Mouse (Mus musculus) mouse trophoblast stem cell (cell line): ENCODE measurements around the gene Tnf.

Experiments used
- in situ Hi-C, 2 experiments: fragments of 300-500 bp; cut with MseI, MboI; formaldehyde crosslinking; loops; 2 replicates in 1 of 2; 3 replicates in 1 of 2; pipeline ENCODE4 v1.15.1; 2025

The Tnf gene

GRCm38 (mm10) chr17:35200398-35200797 is 1.4 kb downstream of the Tnf start:
- in situ Hi-C loops: no loop called here

- in situ Hi-C loops: no loop called here
These were observed 2.9 kb downstream of the Tnf start for GRCm38 (mm10) chr17:35198946-35199345.

- in situ Hi-C loops: no loop called here
These were observed 3.8 kb downstream of the Tnf start for GRCm38 (mm10) chr17:35198029-35198428.

GRCm38 (mm10) chr17:35197126-35197525 is 4.7 kb downstream of the Tnf start:
- in situ Hi-C loops: no loop called here

GRCm38 (mm10) chr17:35196321-35196641 is 5.5 kb downstream of the Tnf start:
- in situ Hi-C loops: no loop called here

- in situ Hi-C loops: no loop called here
These were observed 6.0 kb downstream of the Tnf start for GRCm38 (mm10) chr17:35195631-35196320.

DNA sequence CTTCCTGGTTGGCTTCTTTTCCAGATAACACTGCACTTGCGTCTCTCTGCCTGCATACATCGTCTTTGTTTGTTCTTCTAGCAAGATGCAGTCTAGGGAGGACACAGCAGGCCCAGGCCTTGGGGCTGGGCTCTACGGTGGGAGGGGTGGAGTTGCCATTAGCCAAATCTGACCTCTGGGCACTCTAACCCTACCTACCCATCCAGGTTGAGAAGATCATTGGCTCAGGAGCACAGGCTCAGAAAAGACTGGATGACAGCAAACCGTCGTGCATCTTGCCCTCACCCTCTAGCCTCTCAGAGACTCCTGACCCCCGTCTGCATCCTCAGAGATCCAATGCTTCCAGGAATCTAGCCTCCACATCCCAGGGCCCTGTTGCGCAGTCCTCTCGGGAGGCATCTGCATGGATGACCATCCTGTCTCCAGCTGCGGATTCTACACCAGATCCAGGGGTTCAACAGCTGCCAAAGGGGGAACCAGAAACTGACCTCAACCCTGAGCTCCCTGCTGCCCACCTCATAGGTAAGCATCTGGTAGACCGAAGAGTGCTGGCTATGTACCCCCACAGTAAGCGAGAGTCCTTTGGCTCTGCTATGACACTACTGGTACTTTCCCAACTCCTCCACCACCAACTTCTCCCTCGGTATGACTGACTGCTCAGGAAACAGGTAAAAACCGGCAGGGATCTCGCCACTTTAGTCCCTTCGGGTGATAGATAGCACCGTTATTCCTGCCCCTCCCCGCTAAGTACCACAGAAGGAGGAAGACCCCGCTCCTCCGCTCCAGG is 6.8 kb downstream of the Tnf start:
- in situ Hi-C loops: no loop called here

DNA sequence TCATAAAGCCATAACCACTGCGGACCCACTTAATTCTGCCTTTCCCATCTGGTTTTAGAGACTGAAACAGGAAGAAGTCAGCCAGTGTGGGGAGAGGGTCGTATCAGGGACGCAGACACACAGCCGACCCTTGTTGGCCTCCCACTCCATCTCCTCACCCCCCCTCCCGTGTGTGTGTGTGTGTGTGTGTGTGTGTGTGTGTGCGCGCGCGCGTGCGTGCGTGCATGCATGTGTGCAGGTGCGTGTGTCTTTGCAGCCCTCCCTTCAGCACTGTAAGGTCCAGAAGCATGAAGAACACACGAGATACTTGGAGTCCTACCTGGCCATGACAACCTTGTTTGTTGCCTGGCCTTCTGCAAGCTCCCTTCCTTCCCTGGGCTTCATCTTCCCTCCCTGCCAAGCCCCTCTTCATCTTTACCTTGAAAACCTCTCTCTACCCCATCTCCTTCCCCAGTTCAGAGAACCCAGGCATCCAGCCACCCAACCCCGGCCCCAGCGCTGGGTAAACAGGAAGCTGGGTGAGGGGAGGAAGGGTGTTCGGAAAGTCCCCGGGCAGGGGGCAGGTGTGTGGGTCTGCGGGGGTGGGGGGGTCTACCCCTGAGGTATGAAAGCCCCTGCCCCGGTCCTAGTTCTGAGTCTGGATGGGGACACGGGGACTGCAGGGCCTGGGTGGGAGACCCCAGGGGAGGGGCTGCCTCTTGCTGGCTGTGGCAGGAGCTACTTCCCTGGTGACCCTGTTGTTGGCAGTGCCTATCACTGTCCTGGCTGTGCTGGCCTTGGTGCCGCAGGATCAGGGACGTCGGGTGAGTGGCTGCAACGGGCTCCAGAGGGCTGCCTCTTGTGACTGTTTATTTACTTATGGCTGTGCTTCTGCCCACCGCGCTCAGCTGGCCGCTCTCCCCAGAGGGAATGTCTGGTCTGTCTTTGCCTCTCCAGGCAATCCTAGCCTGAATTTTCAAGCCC is 7.6 kb downstream of the Tnf start, which contains the start of gene Ltb:
Gene Ltb, plus strand, starts transcription at position 559 of the 963 bp plus-strand sequence.
- in situ Hi-C loops: no loop called here

DNA sequence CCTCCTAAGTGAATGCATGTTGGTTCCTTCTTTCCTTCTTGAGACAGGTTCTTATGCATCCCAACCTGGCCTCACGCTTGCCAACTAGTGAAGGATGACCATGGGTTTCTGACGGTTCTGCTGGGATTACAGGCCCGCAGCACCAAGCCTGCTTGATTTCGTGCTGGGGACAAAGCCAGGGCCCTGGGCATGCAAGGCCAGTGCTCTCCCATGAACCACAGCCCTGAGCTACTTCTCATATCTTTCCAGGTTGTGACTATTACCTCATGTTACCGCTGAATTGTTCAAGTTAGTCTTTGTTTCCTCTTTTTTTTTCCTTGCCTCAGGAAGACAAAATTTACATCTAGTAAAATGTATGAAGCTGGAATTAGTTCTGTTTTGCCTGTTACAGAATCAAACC is 8.9 kb downstream of the Tnf start:
- in situ Hi-C loops: no loop called here

DNA sequence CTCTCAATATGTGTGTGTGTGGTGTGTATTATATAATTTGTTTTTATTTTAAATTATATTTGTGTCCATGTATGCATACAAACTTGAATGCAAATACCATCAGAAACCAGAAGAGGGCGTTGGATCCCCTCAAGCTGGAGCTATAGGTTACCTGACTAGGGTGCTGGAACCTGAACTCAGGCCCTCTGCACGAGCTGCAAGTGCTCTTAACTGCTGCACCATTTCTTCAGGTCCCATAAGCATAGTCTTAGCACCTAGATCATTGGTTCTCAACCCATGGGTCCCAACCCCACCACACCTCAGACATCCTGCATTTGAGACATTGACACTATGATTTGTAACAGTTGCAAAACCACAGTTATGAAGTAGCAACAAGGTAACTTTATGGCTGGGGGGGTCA is 10.1 kb downstream of the Tnf start:
- in situ Hi-C loops: no loop called here

DNA sequence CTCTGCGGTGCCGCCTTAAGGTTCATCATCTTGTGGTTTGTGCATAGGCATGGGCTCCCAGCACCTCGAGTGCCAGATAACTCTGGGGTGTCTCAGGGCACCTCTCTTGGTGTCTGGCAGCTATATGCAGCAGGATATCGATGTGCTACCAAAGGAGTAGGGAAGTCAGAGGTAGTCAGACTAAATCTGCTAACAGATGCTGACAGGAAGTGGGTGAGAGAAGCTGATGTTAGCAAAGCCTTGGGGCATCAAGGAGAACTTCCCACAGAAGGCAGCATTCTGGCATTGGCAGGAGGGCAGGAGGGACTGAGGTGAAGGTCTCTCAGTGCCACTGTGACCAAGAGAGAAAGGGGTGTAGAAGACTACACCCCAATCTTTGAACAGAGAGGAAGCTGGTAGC is 11.7 kb downstream of the Tnf start:
- in situ Hi-C loops: no loop called here

- in situ Hi-C loops: no loop called here
These were observed 12.6 kb downstream of the Tnf start for GRCm38 (mm10) chr17:35189186-35189585.

- in situ Hi-C loops: no loop called here
These were observed 13.7 kb downstream of the Tnf start, which contains the start of gene Lst1 for GRCm38 (mm10) chr17:35187959-35188610. Gene Lst1, minus strand, starts transcription at chr17:35188439.

DNA sequence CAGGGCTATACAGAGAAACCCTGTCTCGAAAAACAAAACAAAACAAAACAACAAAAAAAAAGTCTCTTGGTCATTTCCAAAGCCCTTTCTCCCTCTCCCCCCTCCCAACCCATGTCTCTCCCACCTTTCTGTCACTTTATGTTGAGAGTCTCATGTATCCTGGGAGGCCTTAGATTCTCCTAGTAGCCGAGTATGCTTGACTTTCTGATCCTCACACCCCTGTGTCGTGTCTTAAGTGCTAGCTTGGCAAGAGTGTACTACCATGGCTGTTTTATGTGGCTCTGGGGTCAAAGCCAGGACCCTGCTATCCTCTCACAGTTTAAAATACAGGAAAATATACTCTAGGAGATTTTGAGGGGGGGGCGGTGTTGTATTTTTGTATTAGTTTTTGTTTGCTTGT is 14.5 kb downstream of the Tnf start:
- in situ Hi-C loops: no loop called here

DNA sequence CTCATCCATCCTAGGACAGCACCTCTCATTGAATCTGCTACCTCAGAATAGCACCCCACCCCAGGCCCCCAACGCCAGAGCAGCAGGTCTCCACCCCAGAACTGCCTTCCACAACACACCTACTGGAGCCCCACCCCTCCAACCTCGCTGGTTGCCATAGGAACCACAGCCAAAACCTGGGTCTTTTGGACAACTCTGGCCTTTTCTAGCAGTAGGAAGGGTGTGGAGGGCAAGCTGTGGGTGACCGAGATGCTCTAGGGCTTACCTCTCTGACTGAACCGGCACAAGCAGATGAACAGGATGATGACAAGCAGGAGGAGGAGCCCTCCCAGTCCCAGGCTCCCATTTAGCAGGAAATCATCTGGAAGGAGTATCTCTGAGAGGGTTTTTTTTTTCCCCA is 15.1 kb downstream of the Tnf start:
- in situ Hi-C loops: no loop called here

GRCm38 (mm10) chr17:35185639-35186611 is 15.9 kb downstream of the Tnf start:
- in situ Hi-C loops: no loop called here

- in situ Hi-C loops: no loop called here
These were observed 21.7 kb downstream of the Tnf start for GRCm38 (mm10) chr17:35180093-35180492.

GRCm38 (mm10) chr17:35178528-35178927 is 23.3 kb downstream of the Tnf start:
- in situ Hi-C loops: loop anchor here in 1 of 2 experiments (5.0 kb wide), 1 partner anchor 54 kb away; the partner anchor contains the start of gene Atp6v1g2

DNA sequence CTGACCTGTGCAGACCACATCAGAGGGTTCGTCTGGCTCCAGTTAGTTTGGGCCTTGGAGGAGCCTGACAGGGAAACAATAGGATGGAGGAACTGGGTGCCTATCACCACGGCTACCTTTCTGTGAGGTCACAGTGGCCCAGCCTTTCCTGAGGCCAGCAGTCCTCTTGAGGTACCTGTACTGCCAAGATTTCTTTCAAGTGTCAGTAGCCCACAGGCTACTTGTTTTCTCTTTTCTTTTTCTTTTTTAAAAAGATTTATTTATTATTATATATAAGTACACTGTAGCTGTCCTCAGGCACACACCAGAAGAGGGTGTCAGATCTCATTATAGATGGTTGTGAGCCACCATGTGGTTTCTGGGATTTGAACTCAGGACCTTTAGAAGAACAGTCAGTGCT is 25.8 kb downstream of the Tnf start, which contains the start of gene Aif1:
Gene Aif1, minus strand, starts transcription at position 101 of the 400 bp plus-strand sequence.
- in situ Hi-C loops: loop anchor here in 1 of 2 experiments (5.0 kb wide), 1 partner anchor 56 kb away; the partner anchor contains the start of gene Atp6v1g2

- in situ Hi-C loops: loop anchor here in 1 of 2 experiments (5.0 kb wide), 1 partner anchor 57 kb away; the partner anchor contains the start of gene Atp6v1g2
These were observed 26.4 kb downstream of the Tnf start for GRCm38 (mm10) chr17:35175382-35175781.
